Mouse (Mus musculus) activated CD4-positive, CD25-positive, alpha-beta regulatory T cell (primary cell): Measurements from ENCODE around the gene Tmem259. TPM values are rescaled to one million over a fixed set of nuclear protein-coding genes. Genes with fewer than 3 reads are reported as not detected.

Experiments used
- polyA plus RNA-seq, 2 experiments: library from polyadenylated mRNA; unstranded; fragments of 100-300 nt; shearing (Covaris generic); gene quantifications; one replicate each; pipeline ENCODE4 v1.2.1; 2017

The Tmem259 gene
- polyA plus RNA-seq = 10 to 100 TPM; 24.8 to 28.5 TPM

DNA sequence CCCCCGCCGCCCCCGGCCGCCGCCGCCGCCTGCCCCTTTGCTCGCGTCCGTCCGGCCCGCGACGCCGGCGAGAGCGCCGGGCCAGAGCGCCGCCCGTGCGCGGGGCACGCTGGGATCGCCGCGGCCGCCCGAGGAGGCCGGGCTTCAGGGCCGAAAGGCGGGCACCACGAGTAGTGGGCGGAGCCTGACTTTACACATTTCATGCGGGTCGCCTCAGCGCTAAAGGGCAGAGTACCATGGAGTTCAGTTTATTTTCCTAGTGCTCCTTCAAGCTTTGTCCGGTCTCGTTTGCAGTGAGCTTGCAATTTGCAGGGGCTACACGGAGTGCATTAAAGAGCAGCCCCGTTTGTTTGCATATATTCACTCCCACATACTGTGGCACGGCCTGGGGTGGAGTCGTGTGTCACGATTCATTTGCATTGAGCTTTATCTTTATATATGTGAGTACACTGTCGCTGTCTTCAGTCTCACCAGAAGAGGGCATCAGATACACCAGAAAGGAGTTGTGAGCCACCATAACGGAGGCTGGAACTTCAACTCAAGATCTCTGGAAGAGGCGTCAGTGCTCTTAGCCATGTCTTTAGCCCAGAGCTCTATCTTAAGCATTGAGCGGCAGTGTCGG is at the start of gene Tmem259:
Tmem259 (minus strand) TSS at position 136 of the 622 bp plus-strand sequence.

DNA sequence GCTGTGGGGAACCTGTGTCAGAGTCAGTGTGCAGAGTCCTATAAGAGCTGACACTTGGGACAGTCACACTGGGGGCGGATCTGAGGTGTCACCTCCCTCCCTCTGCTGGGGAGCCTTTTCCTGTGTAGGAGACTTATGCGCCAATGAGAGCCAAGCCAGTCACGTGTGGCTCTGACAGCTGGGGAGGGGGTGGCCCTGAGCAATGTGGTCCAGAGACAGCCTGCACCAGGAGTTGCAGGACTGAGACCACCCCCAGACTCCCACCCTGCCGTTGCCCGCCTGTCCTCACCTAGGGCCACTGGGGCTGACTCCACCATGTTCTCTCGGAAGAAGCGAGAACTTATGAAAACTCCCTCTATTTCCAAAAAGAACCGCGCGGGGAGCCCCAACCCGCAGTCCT is 32.4 kb upstream of the Tmem259 start, which contains the start of gene Arhgap45:
Arhgap45 (plus strand) TSS at position 143 of the 400 bp plus-strand sequence.

DNA sequence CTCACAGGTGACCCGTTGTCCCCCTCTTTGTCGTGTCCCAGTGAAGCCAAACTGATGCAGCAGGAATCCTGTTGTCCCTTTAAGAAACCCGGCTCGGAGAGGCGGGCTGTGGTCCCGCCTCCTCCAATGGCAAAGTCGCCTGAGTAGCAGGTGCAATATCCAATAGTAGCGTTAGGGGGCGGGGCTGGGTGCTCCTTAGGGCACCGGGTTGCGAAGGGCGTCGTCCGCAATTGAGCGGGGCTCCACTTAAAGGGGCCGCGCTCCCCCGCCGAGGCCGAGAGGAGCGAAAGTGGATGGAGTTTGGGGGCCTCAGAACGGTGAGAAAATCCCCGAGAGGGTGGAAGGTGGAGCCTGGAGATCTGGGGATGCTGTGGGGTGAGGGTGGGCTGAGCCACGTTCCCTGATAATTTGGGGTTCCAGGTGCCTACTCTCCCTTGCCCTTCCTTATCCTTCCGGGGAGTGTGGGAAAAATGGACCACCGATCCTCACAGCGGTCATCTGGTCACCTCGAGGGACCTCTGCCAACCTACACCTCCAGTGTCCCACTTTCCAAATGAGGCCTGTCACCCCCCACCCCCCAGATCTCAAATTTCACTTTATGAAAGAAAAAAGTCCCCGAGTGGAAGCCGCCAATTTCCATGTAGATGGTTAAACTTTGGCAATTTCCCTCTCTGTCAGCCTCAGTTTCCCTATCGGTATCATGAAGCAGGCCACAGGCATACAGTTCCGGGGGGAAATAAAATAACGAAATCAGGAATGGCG is 12.3 kb upstream of the Tmem259 start, which contains the start of gene Abca7:
Abca7 (plus strand) TSS at position 223 of the 762 bp plus-strand sequence.

GRCm38 (mm10) chr10:79988506-79989271 is 4.6 kb upstream of the Tmem259 start, which contains the start of gene Cnn2:
Gene Cnn2, plus strand, starts transcription at chr10:79988584.

DNA sequence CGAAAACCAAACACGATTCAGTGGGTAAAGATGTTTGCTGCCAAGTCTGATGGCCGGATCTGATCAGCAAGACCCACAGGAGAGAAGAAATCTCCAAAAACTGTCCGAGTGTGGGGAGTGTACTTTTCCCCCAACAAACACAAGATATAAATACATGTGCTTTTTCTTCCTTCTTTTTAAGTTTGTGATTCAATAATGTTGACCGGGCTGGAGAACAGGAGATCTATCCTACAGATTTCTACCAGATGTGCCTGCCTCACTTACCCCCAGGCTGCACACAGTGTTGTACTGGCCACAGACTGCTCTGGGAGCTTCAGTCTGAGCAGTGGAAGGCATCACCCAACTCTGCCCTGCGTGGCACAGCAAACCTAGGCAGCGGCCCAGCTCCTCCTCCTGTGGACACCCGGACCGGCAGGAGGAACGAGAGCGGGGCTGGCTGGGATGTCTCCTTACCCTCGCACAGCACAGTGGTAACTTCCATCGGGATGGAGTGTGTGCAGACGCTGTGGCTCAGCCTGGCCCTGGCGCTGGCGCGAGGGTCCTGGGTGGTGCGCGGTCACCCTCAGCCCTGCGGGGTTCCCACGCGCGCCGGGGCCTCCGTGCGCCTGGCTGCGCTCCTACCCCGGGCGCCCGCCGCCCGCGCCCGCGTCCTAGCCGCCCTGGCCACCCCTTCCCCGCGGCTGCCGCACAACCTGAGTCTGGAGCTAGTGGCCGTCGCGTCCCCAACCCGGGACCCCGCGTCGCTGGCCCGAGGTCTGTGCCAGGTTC is 13.5 kb downstream of the Tmem259 start, which contains the start of gene Grin3b:
Grin3b (plus strand) TSS at position 301 of the 768 bp plus-strand sequence.

GRCm38 (mm10) chr10:79959847-79960601 is 24.1 kb downstream of the Tmem259 start, which contains the start of gene Wdr18:
Gene Wdr18, plus strand, starts transcription at chr10:79960152.

GRCm38 (mm10) chr10:79926491-79927323 is 57.4 kb downstream of the Tmem259 start, which contains the start of gene Arid3a:
Gene Arid3a, plus strand, starts transcription at chr10:79927043.

Other genes starting within 250 kb of the Tmem259 start
- 10 to 100 TPM; 29.5 to 32.3 TPM for gene Polrmt, start 237.7 kb downstream of the Tmem259 start, polyA plus RNA-seq
- under 1 TPM; 0.12 to 0.33 TPM for gene Fgf22, start 229.3 kb downstream of the Tmem259 start, polyA plus RNA-seq
- 10 to 100 TPM; 47.0 to 58.4 TPM for gene Rnf126, start 217.4 kb downstream of the Tmem259 start, polyA plus RNA-seq
- under 1 TPM; 0.55 to 0.81 TPM for gene Fstl3, start 207.1 kb downstream of the Tmem259 start, polyA plus RNA-seq
- gene Prss57, start 193.4 kb downstream of the Tmem259 start, polyA plus RNA-seq = under 1 TPM; 0.23 to 0.55 TPM
- gene Palm, start 190.8 kb downstream of the Tmem259 start, polyA plus RNA-seq = 1 to 10 TPM; 2.1 to 3.4 TPM
- 1 to 10 TPM in 1 of 2 experiments, not detected in 1; 1.1 TPM for gene Misp, start 163.3 kb downstream of the Tmem259 start, polyA plus RNA-seq
- gene Ptbp1, start 129.9 kb downstream of the Tmem259 start, polyA plus RNA-seq = 100 to 1,000 TPM; 242 to 297 TPM
- not detected for gene Prtn3, start 109.9 kb downstream of the Tmem259 start, polyA plus RNA-seq
- 1 to 10 TPM; 2.5 to 3.6 TPM for gene Plppr3, start 109.7 kb downstream of the Tmem259 start, polyA plus RNA-seq
- gene Elane, start 98.1 kb downstream of the Tmem259 start, polyA plus RNA-seq = not detected
- not detected for gene Cfd, start 93.5 kb downstream of the Tmem259 start, polyA plus RNA-seq
- 10 to 100 TPM; 27.8 to 35.8 TPM for gene Med16, start 75.4 kb downstream of the Tmem259 start, polyA plus RNA-seq
- gene Gm26602, start 73.5 kb downstream of the Tmem259 start, polyA plus RNA-seq = 10 to 100 TPM; 16.0 to 34.9 TPM
- under 1 TPM; 0.47 to 0.56 TPM for gene Kiss1r, start 67.4 kb downstream of the Tmem259 start, polyA plus RNA-seq
- gene R3hdm4, start 63.1 kb downstream of the Tmem259 start, polyA plus RNA-seq = 100 to 1,000 TPM; 188 to 197 TPM
- gene Arid3a, start 57.3 kb downstream of the Tmem259 start, polyA plus RNA-seq = 10 to 100 TPM in 1 of 2 experiments, 1 to 10 TPM in 1; 7.0 to 15.0 TPM
- 10 to 100 TPM; 52.3 to 56.5 TPM for gene Wdr18, start 24.2 kb downstream of the Tmem259 start, polyA plus RNA-seq
- gene Grin3b, start 13.6 kb downstream of the Tmem259 start, polyA plus RNA-seq = under 1 TPM; 0.13 to 0.28 TPM
- 100 to 1,000 TPM; 650 to 940 TPM for gene Cnn2, start 4.3 kb upstream of the Tmem259 start, polyA plus RNA-seq
- 10 to 100 TPM; 21.2 to 46.3 TPM for gene Abca7, start 12.2 kb upstream of the Tmem259 start, polyA plus RNA-seq
- gene Arhgap45, start 32.3 kb upstream of the Tmem259 start, polyA plus RNA-seq = 100 to 1,000 TPM; 587 to 734 TPM
- gene Polr2e, start 55.5 kb upstream of the Tmem259 start, polyA plus RNA-seq = 100 to 1,000 TPM; 167 to 199 TPM
- gene Gpx4, start 62.8 kb upstream of the Tmem259 start, polyA plus RNA-seq = 100 to 1,000 TPM; 438 to 449 TPM
- gene Sbno2, start 121.2 kb upstream of the Tmem259 start, polyA plus RNA-seq = 10 to 100 TPM; 34.5 to 48.9 TPM
- 10 to 100 TPM; 32.3 to 56.4 TPM for gene Stk11, start 131.5 kb upstream of the Tmem259 start, polyA plus RNA-seq
- 100 to 1,000 TPM; 430 to 441 TPM for gene Atp5d, start 154.3 kb upstream of the Tmem259 start, polyA plus RNA-seq
- 1 to 10 TPM; 1.8 to 1.9 TPM for gene Cbarp, start 156.5 kb upstream of the Tmem259 start, polyA plus RNA-seq
- 1 to 10 TPM; 3.1 to 8.5 TPM for gene Midn, start 163.9 kb upstream of the Tmem259 start, polyA plus RNA-seq
- 100 to 1,000 TPM; 134 to 324 TPM for gene Cirbp, start 181.7 kb upstream of the Tmem259 start, polyA plus RNA-seq
- gene 1600002K03Rik, start 188.6 kb upstream of the Tmem259 start, polyA plus RNA-seq = 10 to 100 TPM; 19.3 to 25.7 TPM
- not detected for gene Efna2, start 195.2 kb upstream of the Tmem259 start, polyA plus RNA-seq
- gene Mum1, start 242.1 kb upstream of the Tmem259 start, polyA plus RNA-seq = 10 to 100 TPM; 70.6 to 76.2 TPM